Mouse (Mus musculus) spleen, postnatal 10 days (tissue): ENCODE results near the gene Commd4.

Experiments
- DNase-seq, 2 experiments: peaks; one replicate each; pipeline ENCODE4 v3.0.0; 2021 to 2022; ENCODE audit warnings: low spot score in 2 of 2

Gene Commd4

DNA sequence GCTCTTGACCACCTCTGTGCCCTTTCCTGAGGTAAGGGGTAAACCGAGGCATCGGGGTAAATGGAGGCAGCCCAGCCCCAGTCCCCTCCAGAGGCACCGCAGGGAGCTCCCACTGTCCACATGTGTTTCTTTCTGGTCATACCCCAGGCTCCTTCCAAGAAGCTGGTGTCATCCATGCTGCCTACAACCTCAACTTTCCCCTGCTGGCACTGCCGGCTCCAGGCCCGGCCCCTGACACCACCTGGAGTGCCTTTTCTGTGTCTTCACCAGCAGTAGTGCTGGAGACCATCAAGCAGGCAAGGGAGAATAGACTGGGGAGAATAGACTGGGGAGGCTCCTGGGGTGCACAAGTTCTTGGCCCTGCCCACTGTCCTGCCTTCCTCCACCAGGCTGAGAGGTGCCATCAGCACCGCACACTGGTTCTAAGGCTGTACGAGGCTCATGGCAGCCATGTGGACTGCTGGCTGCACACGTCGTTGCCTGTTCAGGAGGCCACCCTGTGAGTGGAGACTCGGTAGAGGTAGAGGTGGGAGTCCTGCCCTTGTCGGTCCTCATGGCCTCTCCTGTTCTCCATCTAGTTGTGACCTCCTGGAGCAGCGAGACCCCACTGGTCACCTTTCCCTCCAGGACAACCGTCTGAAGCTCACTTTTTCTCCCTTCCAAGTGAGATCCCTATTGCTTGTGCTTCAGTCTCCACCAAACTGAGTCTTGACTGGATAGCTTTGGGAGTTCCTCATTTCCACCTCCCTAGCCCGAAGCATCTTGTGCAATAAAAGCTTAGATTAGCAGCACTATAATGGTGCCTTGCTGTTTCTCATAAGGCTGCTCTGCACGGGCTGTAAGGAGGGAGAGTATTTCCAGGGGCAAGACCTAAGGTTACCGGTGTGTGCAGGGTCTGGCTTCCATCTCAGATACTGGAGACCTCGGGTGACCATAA is 16.4 kb downstream of the Commd4 start:
- DNase-seq, result no peak

DNA sequence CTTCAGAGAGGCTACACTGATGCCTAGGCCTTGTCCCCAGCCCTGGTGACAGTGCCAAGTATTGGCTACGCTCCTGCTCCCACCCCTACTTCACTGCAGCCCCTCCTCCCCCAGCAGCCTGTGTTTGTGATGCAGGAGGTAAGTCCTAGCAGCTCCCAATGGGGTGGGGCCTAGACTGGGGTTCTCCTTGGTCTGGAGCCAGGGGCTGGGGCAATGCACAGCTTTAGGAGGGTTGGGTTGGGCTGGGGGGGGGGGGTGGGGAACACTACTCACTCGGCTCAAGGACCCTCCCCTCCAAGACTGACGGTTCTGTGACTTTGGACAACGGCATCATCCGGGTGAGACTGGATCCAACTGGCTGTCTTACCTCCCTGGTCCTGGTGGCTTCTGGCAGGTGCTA is 18.6 kb downstream of the Commd4 start:
- no peak for DNase-seq

DNA sequence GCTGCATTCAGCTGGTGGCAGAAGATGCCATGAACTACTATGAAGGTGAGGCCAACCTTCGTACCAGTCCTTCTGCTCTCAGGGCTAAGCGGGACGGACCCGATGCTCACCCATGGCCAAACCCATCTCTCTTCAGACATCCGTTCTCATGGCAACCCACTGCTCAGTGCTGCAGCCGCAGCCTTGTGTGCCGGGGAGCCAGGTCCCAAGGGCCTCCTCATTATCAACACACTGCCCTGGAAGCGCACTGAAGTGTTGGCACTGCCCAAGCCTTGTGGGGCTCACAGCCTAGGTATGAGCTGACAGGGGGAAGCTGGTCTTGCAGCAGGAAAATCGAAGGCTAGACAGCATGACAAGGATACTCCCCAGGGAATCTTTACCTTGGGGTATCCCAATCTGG is 19.0 kb downstream of the Commd4 start:
- no peak for DNase-seq

DNA sequence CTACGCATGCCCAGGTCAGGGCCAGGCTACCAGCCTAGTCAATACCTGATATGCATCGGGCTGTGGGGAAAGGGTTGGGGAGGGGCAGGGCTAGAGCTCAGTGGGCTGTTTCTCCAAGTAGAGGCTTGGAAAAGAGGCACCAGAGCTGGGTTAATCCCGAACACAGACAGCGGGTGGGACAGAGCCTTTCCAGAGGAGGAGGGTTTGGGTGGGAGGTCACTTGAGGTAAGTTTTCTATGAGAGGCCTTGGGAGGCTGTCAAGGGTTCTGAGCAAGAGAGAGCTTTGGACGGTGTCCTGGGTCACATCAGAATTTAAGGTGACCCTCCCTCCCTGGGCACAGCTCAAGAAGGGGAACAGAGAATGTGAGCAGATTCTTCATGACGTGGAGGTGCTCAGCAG is 19.6 kb downstream of the Commd4 start:
- no peak for DNase-seq

DNA sequence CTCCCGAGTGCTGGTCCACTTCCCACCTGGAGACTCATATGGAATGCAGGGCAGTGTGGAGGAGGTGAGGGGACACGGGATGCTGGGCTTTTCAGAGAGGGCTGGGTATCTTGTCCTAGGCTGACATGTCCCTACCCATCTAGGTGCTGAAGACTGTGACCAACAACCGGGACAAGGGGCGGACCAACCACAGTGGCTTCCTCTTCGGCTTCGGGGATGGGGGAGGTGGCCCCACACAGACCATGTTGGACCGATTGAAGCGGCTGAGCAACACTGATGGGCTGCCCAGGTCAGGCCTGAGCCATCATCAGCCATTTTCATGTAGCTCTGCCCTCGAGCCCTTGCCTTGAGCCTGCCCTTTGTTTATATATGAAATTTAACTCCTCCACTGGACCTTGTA is 20.4 kb downstream of the Commd4 start:
- no peak for DNase-seq

DNA sequence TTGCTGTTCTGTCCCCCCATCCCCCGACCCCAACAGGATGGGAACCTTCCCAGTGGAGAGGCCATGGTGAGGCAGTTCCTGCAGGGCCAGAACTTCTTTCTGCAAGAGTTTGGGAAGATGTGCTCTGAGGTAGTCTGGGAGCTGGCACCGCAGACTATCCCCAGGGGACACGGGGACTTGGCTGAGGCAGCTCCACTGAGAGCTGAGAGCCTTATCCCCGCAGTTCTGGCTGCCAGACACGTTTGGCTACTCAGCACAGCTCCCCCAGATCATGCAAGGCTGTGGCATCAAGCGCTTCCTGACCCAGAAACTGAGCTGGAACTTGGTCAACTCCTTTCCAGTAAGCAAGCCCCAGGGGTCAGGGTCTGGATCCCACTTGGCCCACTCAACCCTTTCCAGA is 20.9 kb downstream of the Commd4 start:
- no peak for DNase-seq

DNA sequence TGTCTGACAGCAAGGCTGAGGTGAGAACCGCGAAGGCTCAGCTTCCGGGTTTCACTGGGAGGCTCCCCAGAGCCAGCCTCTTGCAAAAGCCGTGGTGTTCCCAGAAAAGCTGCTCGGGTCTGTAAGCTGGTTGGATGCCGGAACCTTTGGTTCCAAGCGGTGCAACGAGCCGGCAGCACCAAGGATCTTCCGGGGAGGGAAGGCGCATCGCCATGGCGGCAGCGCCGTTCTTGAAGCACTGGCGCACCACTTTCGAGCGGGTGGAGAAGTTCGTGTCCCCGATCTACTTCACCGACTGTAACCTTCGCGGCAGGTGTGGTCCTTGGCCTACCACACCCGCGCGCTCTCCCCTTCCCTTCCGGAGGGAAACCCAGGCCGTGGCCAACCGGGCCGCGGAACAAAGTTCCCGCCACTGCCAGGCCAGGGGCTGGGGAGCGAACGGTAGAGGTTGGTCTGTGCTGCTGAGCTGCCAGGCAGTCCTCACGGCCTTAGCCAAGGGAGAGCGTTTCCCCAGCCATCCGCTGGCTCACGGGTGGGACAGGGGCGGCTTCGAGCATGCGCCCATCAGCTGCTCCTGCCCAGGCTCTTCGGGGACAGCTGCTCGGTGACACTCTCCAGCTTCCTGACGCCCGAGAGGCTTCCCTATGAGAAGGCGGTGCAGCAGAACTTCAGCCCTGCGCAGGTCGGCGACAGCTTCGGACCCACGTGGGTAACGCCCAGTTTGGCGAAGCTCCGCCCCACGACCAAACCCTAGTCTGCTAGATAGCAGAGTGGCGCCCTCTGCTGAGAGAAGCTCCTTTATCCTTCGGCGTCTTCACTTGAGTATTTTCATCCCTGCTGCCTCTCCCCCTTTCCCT is 27.3 kb downstream of the Commd4 start, which contains the start of gene Man2c1:
Gene Man2c1 (plus strand): TSS at position 114 of the 857 bp plus-strand sequence.
- peak; percentile 90 to 98 for DNase-seq

DNA sequence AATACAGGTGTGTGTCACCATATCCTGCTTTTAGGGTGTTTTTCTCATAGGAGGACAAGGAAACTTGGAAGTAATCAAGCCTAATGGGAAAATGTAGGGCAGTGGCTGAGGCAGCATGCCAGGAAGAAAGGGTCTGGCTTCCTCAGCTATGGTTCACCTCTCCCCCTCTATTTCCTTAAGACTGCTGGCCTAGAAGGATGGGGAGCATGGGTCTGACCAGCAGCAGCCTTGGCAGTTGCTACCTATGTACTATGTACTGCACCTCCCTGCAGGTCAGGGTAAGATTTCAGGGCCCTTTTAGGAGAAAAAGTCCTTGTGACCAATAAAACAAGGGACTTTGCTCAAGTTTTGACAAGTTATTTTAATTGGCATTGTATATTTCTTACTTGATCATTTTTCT is 28.5 kb downstream of the Commd4 start:
- DNase-seq, result no peak

DNA sequence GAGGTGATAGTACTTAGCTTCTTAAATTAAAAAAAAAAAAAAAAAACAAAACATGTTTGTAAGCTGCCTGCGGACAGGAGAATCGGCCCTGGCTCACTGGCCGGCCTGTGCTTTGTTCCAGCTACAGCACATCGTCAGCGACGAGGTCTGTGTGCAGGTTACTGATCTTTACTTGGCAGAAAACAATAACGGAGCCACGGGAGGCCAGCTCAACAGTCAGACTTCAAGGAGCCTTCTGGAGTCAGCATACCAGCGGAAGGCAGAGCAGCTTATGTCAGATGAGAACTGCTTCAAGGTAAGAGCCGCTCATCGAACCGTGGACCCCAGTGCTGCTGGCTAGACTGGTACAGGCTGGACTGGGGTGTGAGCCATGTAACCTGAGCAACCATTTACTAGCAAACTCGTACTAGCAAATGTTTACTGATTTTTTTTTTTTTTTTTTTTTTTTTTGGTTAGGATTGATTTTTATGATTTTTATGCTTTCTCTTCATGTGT is 40.8 kb downstream of the Commd4 start:
- no peak for DNase-seq
